Mouse (Mus musculus) G1E-ER4 (cell line): ENCODE measurements around the gene Cradd. TPM values are rescaled to one million over a fixed set of nuclear protein-coding genes. Genes with fewer than 3 reads are reported as not detected.

ENCODE experiments used
- GATA1 ChIP-seq: IDR thresholded peaks from one replicate; pipeline ENCODE4 v1.8.0; 2012; ENCODE audit warnings: low read length, inconsistent platforms
- polyA plus RNA-seq: library from polyadenylated mRNA; stranded (reverse); fragments of >175 nt; gene quantifications from 2 replicates; pipeline ENCODE4 v1.2.3, GENCODE M21; 2012

The Cradd gene
- polyA plus RNA-seq, 1 experiment: 18.9 TPM

- no peak for TF ChIP-seq GATA1
These were observed 19.1 kb upstream of the Cradd start for GRCm38 (mm10) chr10:95342833-95343590.

- TF ChIP-seq GATA1: no peak
These were observed 16.7 kb upstream of the Cradd start for GRCm38 (mm10) chr10:95340676-95341075.

- TF ChIP-seq GATA1: no peak
These were observed 13.7 kb upstream of the Cradd start for GRCm38 (mm10) chr10:95337589-95337988.

- no peak for TF ChIP-seq GATA1
These were observed 13.0 kb upstream of the Cradd start for GRCm38 (mm10) chr10:95336781-95337544.

GRCm38 (mm10) chr10:95334826-95335225 lies 10.9 kb upstream of the Cradd start:
- TF ChIP-seq GATA1: no peak

GRCm38 (mm10) chr10:95332596-95332995 lies 8.7 kb upstream of the Cradd start:
- TF ChIP-seq GATA1: no peak

GRCm38 (mm10) chr10:95330375-95331363 lies 6.7 kb upstream of the Cradd start:
- no peak for TF ChIP-seq GATA1

- TF ChIP-seq GATA1: no peak
These were observed 6.0 kb upstream of the Cradd start for GRCm38 (mm10) chr10:95329884-95330283.

GRCm38 (mm10) chr10:95324278-95324631 lies 322 bp upstream of the Cradd start:
- TF ChIP-seq GATA1: no peak

GRCm38 (mm10) chr10:95322076-95323070 lies 1.6 kb downstream of the Cradd start:
- TF ChIP-seq GATA1: no peak

- TF ChIP-seq GATA1: no peak
These were observed 4.9 kb downstream of the Cradd start for GRCm38 (mm10) chr10:95319001-95319400.

GRCm38 (mm10) chr10:95318392-95318708 lies 5.6 kb downstream of the Cradd start:
- TF ChIP-seq GATA1: no peak

GRCm38 (mm10) chr10:95317581-95318391 lies 6.1 kb downstream of the Cradd start:
- TF ChIP-seq GATA1: peak; percentile 63

GRCm38 (mm10) chr10:95317091-95317490 lies 6.8 kb downstream of the Cradd start:
- TF ChIP-seq GATA1: no peak

GRCm38 (mm10) chr10:95316675-95317074 lies 7.3 kb downstream of the Cradd start:
- TF ChIP-seq GATA1: no peak
